Mouse (Mus musculus) v-Abl transformed pro-B cells (cell line): ENCODE results near the gene Gm10160.

Experiments
- in situ Hi-C, 2 experiments: fragments of 400-800 bp; cut with MboI; formaldehyde crosslinking; loops; one replicate each; pipeline ENCODE4 v1.15.1; 2025; ENCODE audit not compliant: unreplicated experiment in 2 of 2

Gene Gm10160

GRCm38 (mm10) chr7:81860071-81860470, 4.5 kb upstream of the Gm10160 start:
- in situ Hi-C loops, result loop anchor here in 1 of 2 experiments (5.0 kb wide), 2 partner anchors 33 to 73 kb away; partner anchors contain the start of genes 3110040N11Rik and Btbd1

- in situ Hi-C loops, result no loop called here
These were observed 3.6 kb upstream of the Gm10160 start, which contains the start of gene Tm6sf1 for GRCm38 (mm10) chr7:81858968-81859721. TSS of gene Tm6sf1 (plus strand) at chr7:81859001.

GRCm38 (mm10) chr7:81858236-81858635, 2.6 kb upstream of the Gm10160 start:
- in situ Hi-C loops, result no loop called here

- in situ Hi-C loops, result no loop called here
These were observed 627 bp upstream of the Gm10160 start for GRCm38 (mm10) chr7:81856221-81856620.

- in situ Hi-C loops, result no loop called here
These were observed 856 bp downstream of the Gm10160 start for GRCm38 (mm10) chr7:81854568-81855307.

- in situ Hi-C loops, result no loop called here
These were observed 3.9 kb downstream of the Gm10160 start for GRCm38 (mm10) chr7:81851706-81852105.

GRCm38 (mm10) chr7:81850171-81850570, 5.4 kb downstream of the Gm10160 start:
- in situ Hi-C loops, result no loop called here

- in situ Hi-C loops, result loop anchor here in 1 of 2 experiments (25.0 kb wide), 1 partner anchor 1963 kb away; no protein-coding TSS in a partner anchor
These were observed 6.0 kb downstream of the Gm10160 start for GRCm38 (mm10) chr7:81849633-81850032.

GRCm38 (mm10) chr7:81849214-81849613, 6.4 kb downstream of the Gm10160 start:
- in situ Hi-C loops, result loop anchor here in 1 of 2 experiments (25.0 kb wide), 1 partner anchor 1963 kb away; no protein-coding TSS in a partner anchor

- in situ Hi-C loops, result loop anchor here in 1 of 2 experiments (25.0 kb wide), 1 partner anchor 1965 kb away; no protein-coding TSS in a partner anchor
These were observed 7.8 kb downstream of the Gm10160 start for GRCm38 (mm10) chr7:81847777-81848176.

- in situ Hi-C loops, result loop anchor here in 1 of 2 experiments (25.0 kb wide), 1 partner anchor 1965 kb away; no protein-coding TSS in a partner anchor
These were observed 8.6 kb downstream of the Gm10160 start for GRCm38 (mm10) chr7:81847010-81847409.

GRCm38 (mm10) chr7:81846008-81846407, 9.6 kb downstream of the Gm10160 start:
- in situ Hi-C loops, result loop anchor here in 1 of 2 experiments (25.0 kb wide), 1 partner anchor 1966 kb away; no protein-coding TSS in a partner anchor

GRCm38 (mm10) chr7:81845313-81845712, 10.3 kb downstream of the Gm10160 start:
- in situ Hi-C loops, result loop anchor here in 1 of 2 experiments (25.0 kb wide), 1 partner anchor 1967 kb away; no protein-coding TSS in a partner anchor

GRCm38 (mm10) chr7:81844801-81845200, 10.8 kb downstream of the Gm10160 start:
- in situ Hi-C loops, result loop anchor here in 1 of 2 experiments (25.0 kb wide), 1 partner anchor 1968 kb away; no protein-coding TSS in a partner anchor

- in situ Hi-C loops, result loop anchor here in 1 of 2 experiments (25.0 kb wide), 1 partner anchor 1968 kb away; no protein-coding TSS in a partner anchor
These were observed 11.7 kb downstream of the Gm10160 start for GRCm38 (mm10) chr7:81843903-81844302.

- in situ Hi-C loops, result loop anchor here in 1 of 2 experiments (25.0 kb wide), 1 partner anchor 1969 kb away; no protein-coding TSS in a partner anchor
These were observed 12.6 kb downstream of the Gm10160 start for GRCm38 (mm10) chr7:81842998-81843397.

- in situ Hi-C loops, result loop anchor here in 1 of 2 experiments (25.0 kb wide), 1 partner anchor 1970 kb away; no protein-coding TSS in a partner anchor
These were observed 13.5 kb downstream of the Gm10160 start for GRCm38 (mm10) chr7:81842141-81842540.

GRCm38 (mm10) chr7:81841439-81841838, 14.2 kb downstream of the Gm10160 start:
- in situ Hi-C loops, result loop anchor here in 1 of 2 experiments (25.0 kb wide), 1 partner anchor 1971 kb away; no protein-coding TSS in a partner anchor

GRCm38 (mm10) chr7:81840661-81841181, 14.9 kb downstream of the Gm10160 start:
- in situ Hi-C loops, result loop anchor here in 1 of 2 experiments (25.0 kb wide), 1 partner anchor 1972 kb away; no protein-coding TSS in a partner anchor

GRCm38 (mm10) chr7:81839746-81840145, 15.8 kb downstream of the Gm10160 start:
- in situ Hi-C loops, result loop anchor here in 1 of 2 experiments (25.0 kb wide), 1 partner anchor 1973 kb away; no protein-coding TSS in a partner anchor
